Mouse (Mus musculus) layer of hippocampus, adult 9-10 months (tissue): ENCODE results near the gene Tulp2.
"Not testable (repeated sequence)": the region's sequence is repeated elsewhere in the genome, so short reads cannot be mapped to it uniquely, and the experiment has no call there.

Experiments
- DNase-seq: peaks from one replicate; pipeline ENCODE4 v3.0.0; 2022; ENCODE audit warnings: low spot score

The Tulp2 gene

DNA sequence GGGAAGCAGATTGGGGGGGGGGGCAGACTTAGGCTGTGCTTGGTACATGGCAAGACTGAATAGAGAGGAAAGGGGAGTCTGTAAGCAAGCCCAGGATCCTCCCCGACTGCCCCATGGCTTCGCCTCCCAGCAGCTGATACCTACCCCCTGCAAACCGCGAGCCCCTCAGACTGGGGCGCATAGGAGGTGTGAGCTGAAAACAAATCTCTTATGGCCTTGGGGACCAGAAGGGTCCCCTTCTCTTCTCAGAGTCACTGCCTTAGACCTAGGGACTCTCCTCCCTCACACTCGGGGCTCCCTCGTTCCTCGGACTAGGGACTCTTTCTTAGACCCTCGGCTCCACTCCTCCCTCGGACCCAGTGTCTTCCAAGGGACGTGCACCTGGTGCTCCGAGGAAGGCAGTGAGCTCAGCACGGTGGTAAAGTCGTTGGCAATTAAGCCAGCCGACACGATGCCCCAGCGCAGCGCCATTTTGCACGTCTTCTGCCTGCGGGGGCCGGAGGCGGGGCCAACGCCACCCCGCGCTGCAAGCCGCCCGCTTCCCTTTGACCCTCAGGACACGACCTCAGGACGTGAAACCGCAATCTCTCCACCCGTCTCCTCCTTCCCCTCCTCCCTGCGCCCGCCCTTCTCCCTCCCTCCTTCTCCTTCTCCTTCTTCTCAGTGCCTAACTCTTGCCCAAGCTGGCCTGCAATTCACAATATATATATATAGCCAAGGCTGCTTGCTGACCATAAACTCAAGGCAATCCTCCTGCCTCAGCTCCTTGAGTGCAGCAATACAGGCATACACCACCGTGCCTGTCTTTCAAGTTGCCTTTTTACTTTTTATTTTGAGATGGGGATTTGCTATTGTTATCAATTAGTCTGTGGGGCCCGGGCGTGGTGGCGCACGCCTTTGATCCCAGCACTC is 6.9 kb downstream of the Tulp2 start, which contains the start of gene Dhdh:
Dhdh (minus strand) TSS at position 513 of the 912 bp plus-strand sequence.
- no peak for DNase-seq

DNA sequence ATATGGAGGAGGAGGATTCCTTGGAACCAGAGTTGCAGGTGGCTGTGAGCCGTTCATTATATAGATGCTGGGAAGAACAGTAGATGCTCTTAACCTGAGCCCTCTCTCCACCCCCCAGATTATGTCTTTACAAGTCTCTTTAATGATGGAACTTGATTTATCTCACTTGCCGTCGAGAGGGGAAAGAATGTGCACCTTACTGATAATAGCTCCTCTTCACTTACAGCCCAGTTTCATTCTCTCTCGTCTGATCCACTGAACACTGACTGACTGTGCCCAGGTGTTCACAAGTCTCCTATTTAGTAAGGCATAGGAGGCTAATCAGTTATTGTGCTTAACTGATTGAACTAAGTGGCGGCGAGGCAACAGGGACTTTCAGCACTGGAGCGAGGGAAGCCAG is 7.9 kb downstream of the Tulp2 start:
- no peak for DNase-seq

DNA sequence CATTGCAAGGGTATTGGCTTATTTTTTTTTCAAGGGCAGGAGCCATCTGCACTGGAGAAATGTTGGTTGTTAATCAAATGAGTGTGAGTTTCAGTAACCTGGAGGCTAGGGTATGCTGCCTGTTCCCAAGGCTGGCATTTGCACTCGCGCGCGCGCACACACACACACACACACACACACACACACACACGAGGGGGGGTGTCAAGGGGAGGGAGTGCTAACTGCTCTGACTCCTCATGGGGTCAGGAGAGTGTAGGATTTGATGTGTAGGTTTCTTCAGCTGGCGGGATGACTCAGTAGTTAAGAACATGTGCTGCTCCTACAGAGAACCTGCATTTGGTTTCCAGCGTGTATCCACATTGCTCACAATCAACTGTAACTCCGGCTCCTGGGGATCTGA is 9.1 kb downstream of the Tulp2 start:
- no peak for DNase-seq

DNA sequence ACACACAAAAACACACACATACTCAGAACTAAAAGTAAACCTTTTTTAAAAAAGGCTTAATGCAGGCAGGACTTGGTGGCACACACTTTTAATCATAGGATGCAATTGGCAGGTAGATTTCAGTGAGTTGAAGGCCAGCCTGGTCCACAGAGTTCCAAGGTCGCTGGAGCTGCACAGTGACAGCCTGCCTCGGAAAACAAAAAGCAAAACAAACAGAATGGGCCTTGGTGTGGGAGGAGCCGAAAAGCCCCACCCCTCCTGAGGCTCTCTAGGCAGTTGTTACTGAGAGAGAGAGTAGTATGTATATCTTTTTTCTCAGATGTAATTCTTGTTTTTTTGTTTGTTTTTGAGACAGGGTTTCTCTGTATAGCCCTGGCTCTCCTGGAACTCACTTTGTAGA is 9.6 kb downstream of the Tulp2 start:
- DNase-seq: no peak

DNA sequence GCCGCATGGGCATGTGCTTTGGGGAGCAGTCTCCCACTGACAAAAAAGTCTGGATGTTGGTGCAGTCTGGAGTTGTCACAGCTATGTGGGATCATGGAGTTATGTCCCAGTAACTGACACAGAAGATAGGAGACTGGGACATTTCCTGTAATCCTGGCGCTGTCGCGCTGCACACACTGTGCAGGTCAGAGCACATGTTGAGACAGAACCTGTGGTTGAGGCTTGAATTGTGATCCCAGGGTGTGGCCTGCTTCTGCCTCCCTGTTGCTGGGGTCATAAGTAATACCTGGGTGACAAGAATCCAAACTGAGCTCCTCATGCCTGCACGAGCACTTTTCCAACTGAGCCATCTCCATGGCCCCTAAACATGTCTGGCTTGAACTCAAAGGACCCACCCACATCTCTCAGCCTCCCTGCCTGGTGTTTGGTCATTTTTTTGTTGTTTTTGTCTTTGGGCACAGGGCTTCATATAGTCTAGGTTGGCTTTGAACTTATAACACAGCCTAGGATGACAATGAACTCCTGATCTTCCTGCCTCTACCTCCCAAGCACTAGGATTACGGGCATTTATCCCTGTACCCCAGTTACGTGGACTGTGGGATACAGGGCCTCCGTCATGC is 10.7 kb downstream of the Tulp2 start:
- DNase-seq: no peak

DNA sequence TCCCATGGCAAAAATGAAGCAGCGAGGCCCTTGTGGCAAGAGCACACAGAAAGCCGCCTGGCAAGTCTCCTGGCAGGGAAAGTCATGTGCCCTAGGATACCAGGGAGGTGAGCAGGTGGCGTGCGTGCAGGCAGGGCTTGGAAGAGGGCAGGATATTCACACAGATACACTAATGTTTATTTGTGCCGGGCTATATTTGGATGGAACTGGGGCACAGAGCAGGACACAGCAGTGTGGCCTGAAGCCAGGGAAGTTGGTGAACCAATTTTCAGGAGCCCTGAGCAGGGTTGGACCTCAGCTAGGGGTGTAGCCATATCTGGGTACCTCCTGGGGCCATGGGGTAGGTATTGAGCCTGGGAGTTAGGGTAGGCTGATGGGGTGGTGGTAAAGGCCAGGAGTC is 11.3 kb downstream of the Tulp2 start:
- no peak for DNase-seq

DNA sequence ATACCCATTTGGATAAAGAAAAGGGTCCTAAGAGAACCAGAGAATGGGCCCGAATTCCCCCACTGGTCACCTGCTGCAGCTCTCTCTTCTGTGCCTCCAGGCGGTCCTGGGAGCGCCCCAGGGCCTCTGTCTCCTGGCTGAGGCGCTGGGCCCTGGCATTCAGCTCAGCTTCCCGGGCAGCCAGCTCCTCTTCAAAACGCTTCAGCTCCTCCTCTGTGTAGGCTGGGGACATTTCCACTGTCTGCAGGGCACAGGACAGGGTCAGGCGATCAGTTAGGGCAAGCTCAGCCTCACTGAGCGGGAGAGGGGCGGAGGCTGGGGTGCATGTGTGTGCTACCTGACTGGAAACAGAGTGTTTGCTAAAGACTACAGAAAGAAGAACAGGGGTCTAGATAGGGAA is 12.9 kb downstream of the Tulp2 start:
- DNase-seq: no peak

DNA sequence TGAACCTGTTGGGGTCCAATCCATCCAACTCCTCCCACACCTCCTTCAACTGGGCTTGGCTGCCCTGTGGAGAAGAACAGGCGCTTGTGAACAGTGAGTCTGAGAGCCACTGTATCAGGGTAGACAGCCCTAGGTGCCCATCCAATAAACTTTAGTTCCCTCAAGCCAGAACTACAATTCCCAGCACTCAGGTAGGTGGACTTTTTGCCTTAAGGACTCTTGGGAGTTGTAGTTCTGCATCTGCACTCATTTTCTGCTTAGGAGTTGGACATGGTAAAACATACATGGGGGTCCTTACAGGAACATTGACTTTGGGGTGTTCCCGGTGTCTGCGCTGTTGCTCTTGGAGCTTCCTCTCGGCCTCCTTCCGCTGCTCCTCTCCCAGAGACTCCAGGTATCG is 16.8 kb downstream of the Tulp2 start:
- no peak for DNase-seq

DNA sequence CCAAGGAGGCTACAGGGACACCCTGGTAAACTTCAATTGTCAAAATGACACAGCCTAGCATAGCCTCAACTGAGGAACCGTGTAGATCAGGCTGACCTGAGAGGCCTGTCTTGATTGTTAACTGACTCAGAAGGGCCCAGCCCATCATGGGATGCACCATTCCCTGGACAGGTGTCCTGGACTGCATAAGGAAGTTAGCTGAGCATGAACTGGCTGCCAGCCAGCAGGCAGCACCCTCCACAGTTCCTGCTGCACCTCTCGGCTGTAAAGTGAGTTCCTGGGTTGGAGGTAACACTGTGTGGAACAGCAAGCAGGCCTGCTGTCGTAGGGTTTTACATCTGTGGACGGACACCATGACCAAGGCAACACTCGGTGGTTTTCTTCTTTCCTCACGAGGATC is 25.9 kb downstream of the Tulp2 start:
- DNase-seq: no peak

DNA sequence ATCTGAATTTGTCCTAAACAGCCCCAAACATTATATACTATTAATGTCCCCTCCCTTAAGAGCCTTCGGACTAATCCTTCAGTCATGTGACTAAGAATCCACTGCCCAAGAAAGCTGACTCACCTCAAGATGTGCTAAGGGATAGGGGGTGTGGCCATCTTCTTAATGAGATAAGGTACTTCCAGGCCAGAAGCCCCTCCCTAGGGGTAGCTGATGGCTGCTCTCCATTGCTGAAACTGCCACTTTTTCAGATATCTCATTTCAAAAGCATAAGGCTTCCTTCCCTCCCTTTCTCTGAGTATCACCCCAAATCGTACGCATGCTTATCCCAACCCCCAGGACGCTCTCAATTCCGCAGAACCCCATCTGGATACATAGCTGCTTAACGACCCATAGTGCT is 26.9 kb downstream of the Tulp2 start:
- DNase-seq: no peak

DNA sequence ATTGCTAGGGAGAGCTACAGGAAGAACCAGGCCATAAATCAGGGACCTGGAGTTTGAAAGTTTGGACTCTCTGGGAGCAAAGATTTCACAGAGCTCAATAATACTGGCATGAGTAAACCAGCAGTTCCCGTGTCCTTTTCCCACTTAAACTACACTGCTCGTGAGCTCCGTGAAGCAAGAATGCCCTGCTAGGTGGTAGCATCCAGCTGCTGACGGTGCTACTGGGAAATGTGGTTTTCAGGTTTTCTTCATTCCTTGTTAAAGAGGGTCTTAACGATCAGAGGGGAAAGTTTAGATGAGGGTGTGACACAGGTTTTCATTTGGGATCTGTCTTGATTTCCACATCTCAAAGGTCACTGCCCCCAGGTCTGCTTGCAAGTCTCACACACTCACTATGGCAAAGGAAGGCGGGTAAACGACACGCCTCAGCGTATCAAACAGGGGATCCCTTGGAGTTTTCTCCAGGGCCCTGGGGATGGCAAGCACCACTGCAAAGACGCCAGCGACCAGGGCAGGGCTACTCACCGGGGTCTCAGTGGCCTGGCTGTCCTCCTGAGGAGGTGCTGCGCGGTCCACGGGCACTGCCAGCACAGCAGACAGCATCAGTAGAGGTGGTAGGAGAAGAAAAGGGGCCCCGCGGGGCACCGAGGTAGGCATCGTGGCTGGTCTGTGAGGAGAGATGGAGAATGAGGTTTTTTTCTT is 27.7 kb downstream of the Tulp2 start:
- no peak for DNase-seq

DNA sequence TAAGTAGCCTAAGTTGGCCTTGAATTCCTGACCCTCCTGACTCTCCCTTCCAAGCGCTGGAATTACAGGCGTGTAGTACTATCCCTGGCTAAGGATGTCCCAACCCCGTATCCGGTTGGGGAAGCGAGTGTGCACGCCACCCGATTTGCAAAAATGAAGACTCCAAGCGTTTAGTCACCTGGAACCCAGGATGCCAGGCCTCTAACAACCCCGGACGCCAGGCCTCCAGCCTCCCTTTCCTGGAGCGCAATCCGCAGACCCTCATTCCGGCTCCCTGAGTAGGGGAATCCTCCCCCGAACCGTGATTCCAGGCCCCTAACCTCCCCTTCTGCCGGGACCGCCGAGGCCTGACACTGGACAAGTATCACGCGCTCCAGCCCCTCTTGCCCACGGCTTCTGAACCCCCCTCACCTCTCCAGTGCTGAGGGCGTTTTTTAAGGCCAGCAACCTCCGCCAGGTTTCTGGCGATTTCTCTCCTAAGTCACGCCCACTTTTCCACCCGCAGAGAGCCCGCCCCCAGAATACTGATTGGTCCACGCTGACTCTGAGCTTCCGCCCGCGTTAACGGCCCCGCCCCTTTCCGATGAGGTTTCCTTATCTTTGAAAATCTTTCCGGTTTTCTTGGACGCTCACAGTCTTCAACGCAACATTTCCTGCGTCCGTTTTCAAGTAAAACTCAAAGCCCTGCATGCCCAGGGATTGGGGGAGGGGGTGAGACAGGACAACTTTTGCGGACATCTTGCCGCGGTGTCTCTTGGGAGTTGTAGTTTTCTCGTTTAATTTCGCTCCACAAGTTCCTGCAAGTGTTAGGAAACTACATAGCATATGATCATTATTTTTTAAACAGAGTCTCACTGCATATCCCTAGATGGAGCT is 28.5 kb downstream of the Tulp2 start, which contains the start of gene Nucb1:
Nucb1 (minus strand) TSS at position 495 of the 876 bp plus-strand sequence.
- DNase-seq: peak; percentile 78

DNA sequence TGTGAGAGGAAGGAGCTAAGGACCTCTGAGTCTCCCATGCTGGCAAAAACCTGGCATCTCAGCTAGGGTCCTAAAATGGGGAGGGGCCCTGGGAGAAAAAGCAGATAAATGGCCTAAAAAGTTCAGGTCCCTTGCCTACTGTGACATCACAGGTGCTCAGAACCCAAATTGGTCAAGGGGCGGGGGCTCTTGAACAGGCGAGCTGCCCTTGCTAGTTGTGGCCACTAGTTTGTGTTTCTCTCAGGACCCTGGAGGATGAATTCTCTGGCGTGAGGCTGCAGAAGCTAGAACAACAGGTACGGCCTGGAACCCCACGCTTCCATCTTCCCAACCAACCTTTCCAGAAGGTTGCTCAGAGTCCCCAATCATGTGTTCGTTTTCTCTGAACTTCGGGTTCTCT is 32.7 kb downstream of the Tulp2 start:
- DNase-seq: no peak

DNA sequence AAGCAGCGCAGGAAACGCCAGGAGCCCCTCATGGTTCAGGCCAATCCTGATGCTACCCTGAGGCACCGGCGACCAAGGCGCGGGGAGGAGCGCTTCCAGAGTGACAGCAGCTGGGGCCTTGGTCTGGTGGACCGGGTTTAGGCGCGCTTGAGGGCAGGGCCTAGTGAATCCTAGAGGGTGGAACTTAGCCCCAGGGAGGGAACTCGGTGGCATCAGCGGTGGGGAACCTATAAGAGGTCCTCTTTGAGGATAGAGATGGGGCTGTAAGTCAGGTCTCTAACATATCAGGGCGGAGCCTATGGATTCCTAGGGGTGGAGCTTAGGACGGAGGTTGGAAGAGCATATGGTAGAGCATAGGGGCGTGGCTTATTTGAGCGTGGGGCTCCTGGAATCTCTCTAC is 33.8 kb downstream of the Tulp2 start:
- no peak for DNase-seq

DNA sequence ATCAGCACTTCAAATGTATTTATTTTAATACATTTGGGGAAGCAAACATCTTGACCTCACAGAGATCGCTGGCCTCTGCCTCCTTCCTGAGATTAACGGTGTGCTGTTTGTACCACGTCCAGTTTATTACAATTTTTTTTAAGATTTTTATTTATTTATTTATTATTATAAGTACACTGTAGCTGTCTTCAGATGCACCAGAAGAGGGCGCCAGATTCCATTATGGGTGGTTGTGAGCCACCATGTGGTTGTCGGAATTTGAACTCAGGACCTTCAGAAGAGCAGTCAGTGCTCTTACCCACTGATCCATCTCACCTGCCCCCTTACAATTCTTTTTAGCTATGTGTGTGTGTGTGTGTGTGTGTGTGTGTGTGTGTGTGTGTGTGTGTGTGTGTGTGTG is 35.2 kb downstream of the Tulp2 start:
- not testable (repeated sequence) for DNase-seq

DNA sequence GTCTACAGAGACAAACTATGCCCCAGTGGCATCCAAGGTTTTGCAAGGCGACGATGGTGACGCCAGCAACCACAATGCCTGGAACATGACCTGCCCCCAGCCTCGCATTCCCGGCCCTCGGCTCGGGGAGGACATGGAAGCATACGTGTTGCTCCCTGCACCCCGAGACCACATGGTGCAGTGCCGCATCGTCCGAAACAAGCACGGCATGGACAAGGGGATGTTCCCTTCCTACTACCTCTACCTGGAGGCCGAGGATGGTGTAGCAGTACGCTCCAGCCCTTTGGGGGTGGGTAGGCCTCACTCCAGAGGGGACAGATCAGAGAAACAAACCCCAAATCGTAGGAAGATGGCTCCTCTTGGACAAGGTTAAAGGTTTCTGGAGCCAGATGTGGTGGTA is 36.9 kb downstream of the Tulp2 start:
- DNase-seq: no peak

DNA sequence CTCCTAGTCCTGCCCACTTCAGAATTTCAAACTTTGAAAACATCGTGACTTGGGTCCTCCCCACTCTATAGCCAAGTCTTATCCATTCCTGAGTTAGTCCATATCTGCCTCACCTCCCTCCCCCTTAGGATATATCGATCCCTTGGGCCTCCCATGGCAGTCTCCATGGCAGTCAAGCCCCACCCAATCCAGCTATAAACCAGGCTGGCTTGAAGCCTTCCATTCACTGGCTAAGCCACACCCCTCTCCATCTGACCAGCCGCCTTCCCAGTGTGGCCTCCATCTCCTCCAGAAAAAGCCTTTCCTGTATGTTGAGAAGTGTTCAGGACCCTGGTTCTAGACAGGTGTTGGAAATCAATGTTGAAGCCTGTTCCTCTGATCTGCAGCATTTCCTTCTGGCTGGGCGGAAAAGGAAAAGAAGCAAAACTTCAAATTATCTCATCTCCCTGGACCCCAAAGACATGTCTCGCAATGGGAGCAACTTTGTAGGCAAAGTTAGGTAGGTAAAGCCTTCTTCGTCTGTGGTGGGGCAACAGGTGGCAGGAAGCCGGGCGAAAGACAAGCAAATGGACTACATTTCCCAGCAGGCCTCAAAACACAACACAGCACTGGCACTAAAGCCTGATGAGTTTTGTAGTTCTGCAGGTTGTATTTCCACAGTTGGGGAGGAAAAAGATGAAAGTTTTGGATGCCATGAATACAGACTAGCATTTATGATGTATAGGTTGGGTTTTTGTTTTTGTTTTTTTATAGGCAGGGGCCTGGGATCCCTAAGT is 37.9 kb downstream of the Tulp2 start:
- DNase-seq: no peak

DNA sequence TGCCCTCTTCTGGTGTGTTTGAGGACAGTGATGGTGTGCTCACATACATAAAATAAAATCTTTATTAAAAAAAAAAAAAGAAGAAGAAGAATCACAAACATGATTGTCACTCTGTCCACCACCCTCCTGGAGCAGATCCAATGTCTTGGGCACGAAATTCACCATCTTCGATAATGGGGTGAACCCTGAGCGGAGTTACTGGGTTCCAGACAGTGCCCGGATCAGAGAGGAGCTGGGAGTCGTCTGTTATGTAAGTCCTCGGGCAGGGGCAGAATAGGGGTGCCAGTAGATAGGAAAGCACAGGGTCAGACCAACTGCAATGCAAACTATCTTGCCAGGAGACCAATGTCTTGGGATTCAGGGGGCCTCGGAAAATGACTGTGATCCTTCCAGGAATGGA is 38.9 kb downstream of the Tulp2 start:
- no peak for DNase-seq

DNA sequence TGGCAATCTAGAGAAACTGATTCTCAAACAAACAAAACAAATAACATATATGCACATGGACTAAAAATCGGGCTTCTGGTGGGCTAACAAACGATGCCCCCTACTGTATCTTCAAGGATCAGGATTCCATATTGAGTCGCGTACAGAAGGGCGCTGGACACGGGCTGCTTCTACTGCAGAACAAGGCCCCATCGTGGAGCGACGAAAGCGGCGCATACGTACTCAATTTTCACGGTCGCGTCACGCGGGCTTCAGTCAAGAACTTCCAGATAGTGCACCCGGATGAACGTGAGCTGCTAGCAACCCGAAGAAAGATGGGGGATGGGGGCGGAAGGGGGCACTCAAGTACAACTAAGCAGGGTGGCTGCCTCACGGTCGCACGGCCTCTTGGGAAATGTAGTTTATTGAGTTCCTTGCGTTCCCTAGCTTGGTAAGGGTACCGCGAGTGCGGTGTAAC is 40.1 kb downstream of the Tulp2 start:
- DNase-seq: peak; percentile 78

DNA sequence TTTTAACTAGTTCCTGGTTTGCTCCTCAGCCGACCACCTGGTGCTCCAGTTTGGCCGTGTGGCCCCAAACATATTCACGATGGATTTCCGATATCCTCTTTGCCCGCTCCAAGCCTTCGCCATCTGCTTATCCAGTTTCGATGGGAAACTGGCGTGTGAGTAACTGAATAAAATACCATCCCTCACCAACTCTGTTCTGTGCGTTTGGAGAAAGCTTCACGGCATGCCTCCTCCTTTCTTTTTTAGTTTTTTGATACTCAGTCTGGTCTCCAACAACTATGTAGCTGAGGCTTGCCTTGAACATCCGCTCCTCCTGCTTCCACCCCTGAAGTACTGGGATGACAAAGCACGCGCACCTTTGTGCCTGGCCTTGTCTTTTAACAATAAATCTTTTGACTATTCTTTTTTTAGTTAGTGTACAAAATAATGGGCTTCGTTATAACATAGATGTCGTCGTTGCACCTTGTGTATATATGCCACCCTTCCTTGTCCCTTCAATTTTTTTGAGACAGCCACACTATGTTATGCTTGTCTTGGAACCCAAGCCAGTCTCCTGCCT is 40.6 kb downstream of the Tulp2 start:
- no peak for DNase-seq
